Mouse (Mus musculus) gastrocnemius, postnatal 36 days (tissue): ENCODE measurements around the gene Gm11985. TPM values are rescaled to one million over a fixed set of nuclear protein-coding genes. Genes with fewer than 3 reads are reported as not detected.

Experiments used
- DNase-seq, 2 experiments: peaks; one replicate each; pipeline ENCODE4 v3.0.0; 2022
- intact Hi-C: fragments of 180-260 bp; cut with DNase I; formaldehyde crosslinking; loops from one replicate; pipeline ENCODE4 v1.15.1; 2025
- total RNA-seq, 2 experiments: library from RNA; stranded (reverse); gene quantifications; 2 replicates each; pipeline ENCODE4 v1.2.3; 2021

Gene Gm11985
- total RNA-seq, 2 experiments from 2014 or later = not detected

- DNase-seq = no peak
Measured at GRCm38 (mm10) chr11:7160637-7161101, 27.7 kb downstream of the Gm11985 start.

DNA sequence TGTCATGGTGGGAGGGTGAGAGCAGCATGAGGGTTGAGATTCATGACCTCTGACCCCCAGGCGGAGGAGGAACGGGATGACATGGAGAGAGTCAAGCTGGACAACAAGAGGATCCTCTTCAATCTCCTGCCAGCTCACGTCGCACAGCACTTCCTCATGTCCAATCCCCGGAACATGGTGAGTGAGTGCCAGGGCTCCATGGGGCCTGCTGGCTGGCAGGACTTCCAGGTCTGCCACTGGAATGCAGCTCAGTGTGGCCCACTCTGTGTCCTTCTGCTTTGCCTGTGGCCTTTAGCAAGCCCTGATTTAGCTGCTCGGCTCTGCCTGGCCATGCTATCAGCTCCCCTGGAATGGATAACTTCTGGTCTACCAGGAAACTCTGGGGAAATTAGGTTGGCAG is 28.2 kb downstream of the Gm11985 start:
- intact Hi-C loops = no loop called here
- DNase-seq = no peak

More at GRCm38 (mm10) chr11:7160637-7161101, 27.7 kb downstream of the Gm11985 start:
- intact Hi-C loops = no loop called here

GRCm38 (mm10) chr11:7158196-7158595 is 30.2 kb downstream of the Gm11985 start:
- DNase-seq = no peak
- intact Hi-C loops = no loop called here

DNA sequence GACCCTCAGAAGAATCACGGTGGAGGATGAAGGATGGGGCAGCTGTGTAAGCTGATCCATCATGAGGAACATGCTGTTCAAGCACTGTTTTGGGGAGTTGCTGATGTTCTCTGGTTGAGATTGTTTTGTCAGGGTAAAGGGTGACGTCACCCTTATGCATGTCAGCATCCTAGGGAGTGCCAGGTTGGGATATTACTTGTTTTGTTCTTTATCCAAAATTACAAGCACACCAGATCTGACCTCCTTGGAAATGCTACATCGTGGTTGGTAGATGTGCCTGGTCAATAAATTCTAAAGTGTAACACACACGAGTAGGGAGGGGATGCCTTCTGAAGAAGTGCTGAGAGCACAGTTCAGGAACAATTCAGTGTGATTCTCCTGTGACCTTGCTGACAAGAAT is 31.9 kb downstream of the Gm11985 start:
- DNase-seq = no peak

GRCm38 (mm10) chr11:7153081-7153480 is 35.3 kb downstream of the Gm11985 start:
- no peak for DNase-seq
- intact Hi-C loops = no loop called here

More for the DNA sequence above, 31.9 kb downstream of the Gm11985 start:
- intact Hi-C loops = no loop called here

DNA sequence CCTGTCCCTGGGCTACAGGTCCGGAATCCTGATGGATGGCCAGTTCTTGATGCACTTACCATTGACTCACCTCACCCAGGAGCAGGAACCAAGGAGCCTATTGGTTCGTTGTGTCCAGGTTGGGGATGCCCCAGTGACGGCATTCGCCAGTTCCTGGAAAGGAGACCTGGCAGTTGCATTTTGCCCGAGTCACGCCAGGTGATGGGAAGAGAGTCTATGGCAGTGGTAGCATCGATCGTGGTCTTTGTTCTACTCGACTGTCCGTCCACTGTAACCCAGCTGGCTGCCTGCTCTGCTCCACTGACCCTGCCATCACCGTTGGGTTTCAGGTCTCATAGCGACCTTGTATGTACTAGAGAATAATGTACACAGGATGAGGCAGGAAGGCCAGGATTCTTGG is 36.0 kb downstream of the Gm11985 start:
- intact Hi-C loops = no loop called here
- DNase-seq = no peak

GRCm38 (mm10) chr11:7150511-7150910 is 37.9 kb downstream of the Gm11985 start:
- DNase-seq = no peak
- intact Hi-C loops = no loop called here

DNA sequence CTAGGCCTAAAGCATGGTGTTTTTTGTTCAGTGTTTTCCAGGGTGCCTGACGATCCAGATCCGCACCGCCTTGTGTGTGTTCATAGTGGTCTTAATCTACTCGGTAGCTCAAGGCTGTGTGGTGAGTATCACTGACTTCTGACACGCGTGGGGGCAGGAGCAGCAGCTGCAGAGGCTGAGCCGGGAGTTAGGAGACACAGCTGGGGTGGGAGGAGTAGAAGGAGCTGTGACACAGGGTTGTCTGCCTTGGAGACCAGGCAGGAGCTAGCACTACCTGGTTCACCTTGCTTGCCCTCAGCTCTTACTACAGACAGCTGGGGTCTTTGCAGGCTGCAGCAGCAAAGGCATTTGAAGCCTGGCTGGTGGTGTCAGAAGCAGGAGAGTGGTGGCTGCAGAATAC is 38.9 kb downstream of the Gm11985 start:
- no peak for DNase-seq
- intact Hi-C loops = no loop called here

DNA sequence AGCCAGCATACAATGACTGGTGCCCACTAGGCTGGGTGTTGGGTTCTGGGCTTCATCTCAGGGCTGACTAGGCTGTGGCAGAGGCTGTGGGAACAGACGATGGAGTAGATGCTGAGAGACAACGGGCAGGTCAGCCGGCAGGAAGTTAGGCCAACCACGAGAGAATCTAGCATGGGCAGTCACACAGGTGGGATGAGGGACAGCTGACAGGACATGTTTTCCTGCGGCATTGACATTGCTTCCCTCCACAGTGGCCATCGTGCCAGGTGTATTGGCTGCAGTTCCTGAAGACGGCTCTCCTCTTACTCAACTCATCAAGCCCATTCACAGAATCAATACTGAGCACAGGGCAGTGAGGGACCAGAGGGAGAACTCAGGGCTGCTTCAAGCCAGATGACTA is 40.4 kb downstream of the Gm11985 start:
- no peak for DNase-seq
- intact Hi-C loops = no loop called here

GRCm38 (mm10) chr11:7147536-7147935 is 40.8 kb downstream of the Gm11985 start:
- DNase-seq = no peak
- intact Hi-C loops = no loop called here

GRCm38 (mm10) chr11:7145221-7145620 is 43.1 kb downstream of the Gm11985 start:
- no peak for DNase-seq
- intact Hi-C loops = no loop called here

DNA sequence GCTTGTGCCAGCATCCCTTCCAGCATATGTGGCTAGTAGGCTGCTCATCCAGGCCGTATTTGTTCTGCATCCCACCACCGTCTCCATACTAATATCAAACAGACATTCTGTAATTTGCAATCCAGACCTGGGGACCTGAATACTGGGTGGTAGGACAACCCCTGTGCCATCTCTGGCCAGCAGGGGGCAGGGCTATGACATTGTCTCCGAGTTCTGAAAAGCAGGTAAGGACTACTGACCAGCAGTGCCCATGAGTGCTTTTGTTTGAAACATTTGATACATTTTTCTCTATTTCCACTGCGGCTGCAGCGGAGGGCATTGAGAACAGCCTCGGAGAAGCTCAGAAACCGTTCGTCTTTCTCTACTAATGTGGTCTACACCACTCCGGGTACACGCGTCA is 44.0 kb downstream of the Gm11985 start:
- DNase-seq = no peak
- intact Hi-C loops = loop anchor here (5.0 kb wide), 1 partner anchor 487 kb away; the partner anchor contains the start of gene Ramp3

- no peak for DNase-seq
- intact Hi-C loops = loop anchor here (5.0 kb wide), 1 partner anchor 485 kb away; the partner anchor contains the start of gene Ramp3
Measured at GRCm38 (mm10) chr11:7142725-7143124, 45.6 kb downstream of the Gm11985 start.

GRCm38 (mm10) chr11:7140449-7140848 is 47.9 kb downstream of the Gm11985 start:
- intact Hi-C loops = loop anchor here (5.0 kb wide), 1 partner anchor 483 kb away; the partner anchor contains the start of gene Ramp3
- DNase-seq = no peak

DNA sequence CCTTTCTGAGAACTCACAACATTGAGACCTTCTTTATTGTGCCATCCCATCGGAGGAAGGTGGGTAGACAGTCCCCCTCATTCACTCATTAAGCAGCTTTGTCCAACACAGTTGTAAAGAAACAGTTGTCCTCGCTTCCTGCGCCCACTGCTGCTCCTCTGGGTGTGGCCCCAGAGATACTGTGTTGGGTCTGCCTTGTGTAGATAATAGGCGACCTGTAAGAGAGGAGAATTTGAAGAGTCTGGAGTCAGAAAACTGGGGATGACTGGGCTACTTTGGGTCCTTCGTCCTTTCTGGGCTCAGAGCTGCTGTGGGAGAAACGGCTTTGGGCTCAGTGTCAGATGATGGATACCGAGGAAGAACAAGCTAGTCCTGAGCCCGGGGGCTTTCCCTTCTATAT is 50.0 kb downstream of the Gm11985 start:
- intact Hi-C loops = loop anchor here (10.0 kb wide), 1 partner anchor 244 kb away; no protein-coding TSS in a partner anchor
- no peak for DNase-seq

GRCm38 (mm10) chr11:7136246-7136855 is 52.0 kb downstream of the Gm11985 start:
- intact Hi-C loops = loop anchor here (10.0 kb wide), 1 partner anchor 242 kb away; no protein-coding TSS in a partner anchor
- DNase-seq = no peak

- intact Hi-C loops = loop anchor here (10.0 kb wide), 1 partner anchor 241 kb away; no protein-coding TSS in a partner anchor
- DNase-seq = no peak
Measured at GRCm38 (mm10) chr11:7135763-7136162, 52.6 kb downstream of the Gm11985 start.

GRCm38 (mm10) chr11:7135301-7135700 is 53.1 kb downstream of the Gm11985 start:
- intact Hi-C loops = loop anchor here (10.0 kb wide), 1 partner anchor 240 kb away; no protein-coding TSS in a partner anchor
- DNase-seq = no peak

DNA sequence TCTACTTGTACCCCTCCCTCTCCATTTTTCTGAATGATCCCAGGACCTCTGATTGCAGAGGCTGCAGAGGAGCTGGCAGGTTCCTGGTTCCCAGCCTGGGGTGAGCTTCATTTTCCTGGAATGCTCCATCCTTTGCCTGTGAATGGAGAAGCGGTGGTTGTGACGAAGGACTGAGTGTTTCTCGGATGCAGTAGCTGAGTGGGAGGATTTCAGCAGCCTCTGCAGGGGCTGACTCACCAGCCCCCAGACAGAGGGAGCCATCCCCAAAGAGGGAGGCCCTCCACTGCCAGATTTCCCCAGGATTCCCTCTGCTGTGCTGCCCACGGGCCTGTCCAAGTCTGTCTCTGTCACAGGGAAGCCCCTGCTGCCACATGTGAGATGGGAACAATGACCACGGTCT is 54.0 kb downstream of the Gm11985 start:
- intact Hi-C loops = loop anchor here (10.0 kb wide), 1 partner anchor 240 kb away; no protein-coding TSS in a partner anchor
- DNase-seq = no peak

GRCm38 (mm10) chr11:7133736-7134135 is 54.6 kb downstream of the Gm11985 start:
- intact Hi-C loops = loop anchor here (10.0 kb wide), 1 partner anchor 239 kb away; no protein-coding TSS in a partner anchor
- no peak for DNase-seq
